Mouse (Mus musculus): ENCODE measurements around the gene Nrbf2.
A peak's percentile ranks its signal among the peaks of the same experiment; 100 is the strongest.

The Nrbf2 gene

DNA sequence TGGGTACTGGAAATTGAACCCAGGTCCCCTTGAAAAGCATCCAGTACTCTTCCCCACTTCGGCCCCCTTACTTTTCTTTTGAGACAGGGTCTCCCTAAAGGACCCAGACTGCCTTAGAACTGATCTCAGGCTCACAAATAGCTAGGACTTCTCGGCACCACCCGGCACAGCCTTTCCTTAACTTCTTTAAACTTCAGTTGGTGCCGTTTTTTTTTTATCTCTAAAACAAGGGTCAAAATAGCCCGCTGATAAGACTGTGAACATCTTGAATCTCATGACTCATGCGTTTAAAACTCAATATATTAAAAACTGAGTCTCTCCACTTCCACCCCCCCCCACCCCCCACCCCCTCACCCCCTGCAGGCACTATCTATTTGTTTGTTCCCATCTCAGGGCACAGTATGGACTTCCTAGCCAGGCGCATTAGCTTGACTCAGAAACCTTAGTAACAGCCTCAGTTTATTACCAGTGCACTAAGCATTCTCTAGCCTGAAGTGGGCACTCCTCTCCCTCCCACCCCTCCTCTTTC is 10.9 kb upstream of the Nrbf2 start:
- DNase-seq (ENCODE audit: low read depth, low spot score) = no peak

DNA sequence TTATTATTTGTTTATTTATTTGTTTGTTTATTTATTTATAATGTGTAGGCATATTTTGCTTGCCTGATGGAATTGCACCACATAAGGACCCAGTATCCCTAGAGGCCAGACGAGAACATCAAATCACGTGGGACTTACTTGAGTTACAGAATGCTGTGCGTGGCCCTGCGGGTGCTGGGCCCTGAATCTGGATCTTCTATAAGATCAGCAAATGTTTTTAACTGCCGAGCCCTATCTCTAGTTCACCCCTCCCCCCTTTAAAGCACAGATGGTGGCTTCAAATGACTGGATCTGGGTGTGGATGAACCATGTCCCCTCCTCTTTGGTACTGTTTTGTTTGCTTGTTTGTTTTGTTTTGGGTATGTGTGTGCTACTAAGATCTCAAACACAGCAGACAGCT is 10.2 kb upstream of the Nrbf2 start:
- DNase-seq (ENCODE audit: low read depth, low spot score) = no peak

DNA sequence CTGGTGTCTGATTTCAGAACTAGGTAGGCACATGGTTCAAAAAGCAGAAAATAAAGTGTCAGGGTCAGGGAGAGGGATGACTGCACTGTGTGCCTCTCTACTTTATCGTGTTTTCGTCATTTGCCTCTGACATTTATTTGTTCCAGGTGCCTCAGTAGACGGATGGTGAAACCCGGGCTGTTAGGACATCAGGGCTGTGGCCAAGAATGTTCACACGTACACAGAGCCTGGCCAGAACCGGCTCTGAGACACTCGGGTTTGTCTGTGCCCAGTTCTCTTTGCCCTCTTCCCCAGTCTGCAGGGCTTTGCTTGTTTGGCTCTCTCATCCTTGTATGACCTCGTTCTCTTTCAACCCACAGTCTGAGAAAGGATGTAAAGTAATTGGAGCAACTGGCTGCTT is 6.0 kb upstream of the Nrbf2 start:
- DNase-seq (ENCODE audit: low read depth, low spot score) = no peak

DNA sequence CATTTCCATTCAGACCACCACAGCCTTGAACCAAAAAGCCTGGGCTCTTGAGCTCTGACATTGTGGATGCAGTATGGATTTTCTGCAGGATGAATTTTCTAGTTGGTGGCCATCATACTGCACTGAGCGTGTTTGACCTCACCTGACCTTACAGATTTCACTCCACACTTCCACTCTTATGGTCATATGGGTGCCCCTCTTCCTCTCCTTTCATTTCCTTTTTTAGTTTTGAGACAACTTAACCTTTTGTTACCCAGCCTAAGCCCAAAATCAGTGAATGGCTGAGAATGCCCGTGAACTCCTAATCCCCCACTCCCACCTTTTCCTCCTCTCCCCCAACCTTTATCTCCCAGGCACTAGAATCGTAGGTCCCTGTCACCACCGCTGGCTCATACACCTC is 5.5 kb upstream of the Nrbf2 start:
- no peak for DNase-seq (ENCODE audit: low read depth, low spot score)

DNA sequence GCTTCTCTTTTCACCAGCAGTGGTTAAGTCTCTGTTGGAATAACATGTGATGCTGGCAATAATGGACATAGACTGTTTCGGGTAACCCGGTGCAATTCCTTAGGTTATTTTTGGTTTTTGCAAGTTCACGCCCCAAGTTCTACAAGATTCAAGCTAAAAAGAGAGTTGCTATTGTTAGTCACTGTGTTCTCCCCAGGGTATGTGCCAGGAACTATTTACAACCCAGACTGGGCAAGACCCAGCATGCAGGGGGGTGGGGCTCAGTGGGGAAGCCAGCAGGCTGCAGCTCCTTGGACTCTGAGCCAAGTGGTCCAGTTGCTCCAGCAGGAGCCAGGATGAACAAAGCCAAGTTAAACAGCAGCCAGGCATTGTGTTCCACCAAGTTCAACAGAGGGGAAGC is 2.8 kb upstream of the Nrbf2 start:
- DNase-seq (ENCODE audit: low read depth, low spot score) = no peak

DNA sequence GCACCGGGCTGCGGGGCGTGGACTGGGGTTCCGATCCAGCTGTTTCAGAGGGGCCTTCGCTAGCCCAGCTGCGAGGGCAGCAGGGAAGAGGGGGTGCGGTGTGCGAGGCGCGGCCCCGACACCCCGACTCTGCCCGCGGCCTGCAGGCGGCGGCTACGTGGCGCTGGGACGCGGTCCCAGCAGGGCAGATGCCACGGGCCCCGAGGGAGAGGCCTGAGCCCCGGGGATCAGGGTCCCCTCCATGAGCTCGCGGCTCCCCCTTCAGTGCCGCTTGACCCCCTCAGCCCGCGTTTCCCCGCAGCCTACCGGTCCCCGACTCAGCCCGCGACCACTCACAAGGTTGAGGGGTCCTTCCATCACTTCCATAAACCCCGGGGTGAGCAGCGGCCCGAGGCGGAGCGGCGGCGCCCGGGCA is 337 bp downstream of the Nrbf2 start:
- DNase-seq (ENCODE audit: low read depth, low spot score) = peak; percentile 72

DNA sequence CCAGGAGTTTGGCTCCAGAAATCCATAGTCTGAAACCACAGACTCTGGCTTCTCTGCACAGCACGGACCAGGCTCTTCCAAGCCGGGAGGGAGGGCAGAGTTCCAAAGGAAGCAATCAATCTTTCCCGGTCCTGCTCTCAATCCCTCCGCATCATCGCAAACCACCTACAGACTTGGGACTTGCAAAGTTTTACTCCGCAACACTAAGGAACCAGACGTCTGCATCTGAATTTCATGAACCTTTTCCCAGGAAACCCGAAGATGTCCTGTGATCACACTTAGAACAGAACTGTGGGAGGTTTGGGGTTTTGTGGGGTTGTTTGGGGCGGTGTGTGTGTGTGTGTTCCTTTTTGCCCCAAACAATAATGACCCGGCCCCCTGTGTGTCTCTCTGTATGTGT is 794 bp downstream of the Nrbf2 start:
- no peak for DNase-seq (ENCODE audit: low read depth, low spot score)

DNA sequence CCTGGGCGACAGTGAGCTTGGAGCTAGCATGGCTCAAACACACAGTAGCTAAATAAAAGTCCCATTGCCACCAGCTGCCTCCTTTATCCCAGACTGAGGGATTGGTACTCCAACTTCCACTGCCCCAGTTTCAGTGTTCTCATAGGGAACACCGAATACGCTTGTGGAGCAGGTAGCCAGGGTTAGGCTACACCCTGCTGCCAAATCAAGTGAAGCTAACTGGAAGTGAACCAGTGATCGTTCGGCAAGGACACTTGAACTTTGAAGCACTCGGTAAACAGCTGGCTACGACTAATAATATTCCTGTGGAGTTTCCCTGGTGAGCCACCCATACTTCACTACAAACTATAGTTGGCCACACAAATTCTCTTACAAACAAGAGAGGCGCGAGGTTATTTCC is 1.6 kb downstream of the Nrbf2 start:
- no peak for DNase-seq (ENCODE audit: low read depth, low spot score)

DNA sequence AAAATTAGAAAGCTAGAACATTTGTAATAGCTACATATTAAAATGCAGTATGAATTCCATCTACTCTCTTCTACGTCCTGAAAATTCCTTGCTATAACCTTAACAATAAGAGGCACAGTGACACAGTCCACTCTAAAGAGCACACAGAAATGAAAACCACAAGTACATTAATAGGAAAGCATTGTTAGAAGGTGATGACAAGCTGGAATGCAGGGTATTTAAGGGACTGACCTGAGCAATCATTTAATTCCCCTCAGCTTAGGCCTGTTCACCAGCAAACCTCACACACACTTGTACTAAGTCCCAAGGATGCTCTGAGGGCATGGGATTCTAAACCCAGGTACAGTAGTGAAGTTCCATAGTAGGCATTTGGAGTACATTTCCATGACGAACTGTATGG is 2.6 kb downstream of the Nrbf2 start:
- DNase-seq (ENCODE audit: low read depth, low spot score) = no peak

DNA sequence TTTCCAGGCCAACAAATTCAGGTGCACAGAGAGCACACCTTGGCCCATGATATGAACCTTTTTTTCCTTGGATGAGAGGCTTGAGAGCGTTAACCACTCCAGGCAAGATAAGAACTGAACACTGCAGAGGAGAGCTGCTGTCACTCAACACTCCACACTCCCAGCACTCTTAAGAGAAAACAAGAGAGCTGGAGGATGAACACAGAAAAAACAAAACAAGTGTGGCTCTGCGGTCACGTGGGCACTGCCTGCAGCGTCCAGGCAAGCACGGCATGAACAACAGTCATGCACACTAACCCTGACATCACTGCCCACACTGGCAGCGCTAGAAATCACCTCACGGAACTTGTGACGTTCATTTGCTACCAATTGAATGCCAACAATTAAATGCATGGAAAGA is 3.3 kb downstream of the Nrbf2 start:
- no peak for DNase-seq (ENCODE audit: low read depth, low spot score)

DNA sequence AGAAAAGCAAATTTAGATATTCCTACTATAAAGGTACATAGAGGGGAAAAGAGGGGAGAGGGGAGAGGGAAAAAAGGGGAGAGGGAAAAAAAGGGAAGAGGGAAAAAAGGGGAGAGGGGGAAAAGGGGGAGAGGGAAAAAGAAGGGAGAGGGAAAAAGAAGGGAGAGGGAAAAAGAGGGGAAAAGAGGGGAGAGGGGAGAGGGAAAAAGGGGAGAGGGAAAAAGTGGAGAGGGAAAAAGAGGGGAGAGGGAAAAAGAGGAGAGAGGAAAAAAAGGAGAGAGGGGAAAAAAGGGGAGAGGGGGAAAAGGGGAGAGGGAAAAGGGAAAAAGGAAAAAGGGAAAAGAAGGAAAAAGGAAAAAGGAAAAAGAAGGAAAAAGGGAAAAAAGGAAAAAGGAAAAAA is 9.2 kb downstream of the Nrbf2 start:
- DNase-seq (ENCODE audit: low read depth, low spot score) = no peak

DNA sequence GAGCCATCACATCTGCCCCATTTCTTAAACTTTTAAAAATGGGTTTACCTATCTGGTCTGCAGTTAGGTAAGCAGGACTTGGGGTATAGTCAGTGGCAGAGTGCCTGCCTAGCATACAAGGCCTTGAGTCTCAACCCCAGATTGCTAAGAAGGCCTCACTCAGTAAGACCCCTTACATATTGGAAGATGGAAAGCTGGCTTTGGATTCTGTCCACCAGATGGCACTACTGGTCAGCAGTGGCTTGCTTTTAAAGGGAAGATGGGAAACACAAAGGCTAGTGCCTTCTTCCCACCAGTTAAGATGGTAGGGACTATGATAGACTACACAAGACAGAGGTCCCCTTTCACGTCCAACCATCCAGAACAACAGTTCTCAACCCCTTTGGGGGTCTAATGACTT is 20.3 kb downstream of the Nrbf2 start:
- peak; percentile 45 for DNase-seq (ENCODE audit: low read depth, low spot score)

DNA sequence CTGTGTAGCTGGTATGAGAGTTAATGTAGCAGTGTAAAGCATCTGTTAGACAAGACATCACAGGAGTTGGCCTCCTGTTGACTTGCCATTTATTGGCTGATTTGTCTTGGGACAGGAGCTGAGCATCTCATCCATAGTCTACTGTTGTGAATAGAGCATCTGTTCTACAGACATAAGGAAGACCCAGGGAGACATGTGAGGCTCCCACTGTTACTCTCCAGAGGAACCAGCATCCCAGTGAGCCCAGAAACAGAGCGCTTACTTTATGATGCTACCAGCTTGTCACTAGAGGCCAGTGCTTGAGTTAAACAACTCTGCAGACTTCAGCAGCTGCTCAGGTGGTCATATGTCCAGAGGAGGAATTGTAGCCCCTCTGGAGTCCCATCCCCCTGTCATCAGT is 32.0 kb downstream of the Nrbf2 start:
- DNase-seq (ENCODE audit: low read depth, low spot score) = no peak

DNA sequence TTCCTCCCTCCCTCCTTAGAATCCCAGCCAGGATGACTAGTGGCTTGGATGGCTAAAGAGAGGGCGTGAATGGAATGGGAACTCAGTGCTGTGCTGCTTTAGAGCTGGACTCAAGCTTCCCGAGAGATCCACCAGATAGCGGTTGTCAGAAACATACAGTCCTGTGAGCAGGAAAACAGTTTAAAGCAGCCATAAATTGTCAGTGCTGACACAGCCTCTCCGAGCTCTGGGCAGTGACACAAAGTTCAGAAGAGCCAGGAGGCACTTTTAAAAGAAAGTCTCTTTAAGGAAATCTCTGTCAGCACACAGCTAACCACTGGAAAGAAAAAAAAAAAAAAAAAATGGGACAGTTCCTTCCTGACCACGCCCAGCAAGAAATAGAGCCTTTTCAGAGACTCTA is 32.8 kb downstream of the Nrbf2 start:
- no peak for DNase-seq (ENCODE audit: low read depth, low spot score)

DNA sequence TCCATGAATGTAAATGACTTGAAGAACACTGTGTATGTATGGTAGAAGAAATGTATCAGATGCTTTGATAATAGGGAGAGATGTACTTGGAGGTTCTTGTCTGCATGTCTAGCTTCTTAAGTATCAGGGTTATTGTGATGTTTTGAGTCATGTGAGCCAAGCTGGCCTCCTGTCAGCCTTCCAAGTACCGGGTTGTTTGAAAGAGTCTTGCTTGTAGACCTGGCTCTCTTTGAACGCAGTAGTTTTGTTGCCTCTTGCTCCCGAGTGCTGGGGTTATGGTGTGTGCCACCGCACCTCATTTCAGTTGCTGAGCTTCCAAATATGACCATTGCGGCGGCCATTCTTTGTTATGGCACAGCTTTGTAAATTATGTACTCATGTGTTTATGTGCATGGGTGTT is 34.3 kb downstream of the Nrbf2 start:
- no peak for DNase-seq (ENCODE audit: low read depth, low spot score)

DNA sequence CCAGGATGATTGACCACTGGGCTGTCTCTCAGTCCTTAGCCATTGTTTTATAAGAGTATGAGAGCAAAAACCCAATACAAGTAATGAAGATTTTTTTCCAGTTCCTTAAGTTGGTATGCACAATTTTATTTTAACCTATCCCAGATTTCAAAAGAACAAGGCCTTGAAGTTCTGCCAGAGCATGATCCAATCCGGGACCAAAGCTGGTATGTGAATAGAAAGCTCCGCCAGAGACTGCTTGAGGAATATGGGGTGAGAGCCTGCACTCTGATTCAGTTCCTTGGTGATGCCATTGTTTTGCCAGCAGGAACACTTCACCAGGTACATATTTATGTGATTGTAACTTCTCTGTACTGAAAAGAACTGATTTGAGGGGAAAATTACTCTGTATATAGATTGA is 35.6 kb downstream of the Nrbf2 start:
- no peak for DNase-seq (ENCODE audit: low read depth, low spot score)

DNA sequence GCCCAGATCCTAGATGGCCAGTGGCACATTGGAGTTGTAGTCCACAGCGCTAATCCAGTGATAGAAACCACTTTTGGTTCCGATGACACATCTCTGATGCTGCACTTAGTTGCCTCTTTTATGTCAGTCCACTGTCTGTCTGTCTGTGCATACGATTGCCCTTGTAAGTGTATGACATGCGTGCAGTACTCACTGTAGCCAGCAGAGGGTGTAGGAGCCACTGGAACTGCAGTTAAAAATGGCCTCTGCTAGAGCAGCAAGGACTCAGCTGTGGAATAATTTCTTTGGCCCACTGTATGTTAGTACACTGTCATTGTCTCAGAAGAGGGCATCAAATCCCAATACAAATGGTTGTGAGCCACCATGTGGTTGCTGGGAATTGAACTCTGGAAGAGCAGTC is 38.0 kb downstream of the Nrbf2 start:
- peak; percentile 71 for DNase-seq (ENCODE audit: low read depth, low spot score)

DNA sequence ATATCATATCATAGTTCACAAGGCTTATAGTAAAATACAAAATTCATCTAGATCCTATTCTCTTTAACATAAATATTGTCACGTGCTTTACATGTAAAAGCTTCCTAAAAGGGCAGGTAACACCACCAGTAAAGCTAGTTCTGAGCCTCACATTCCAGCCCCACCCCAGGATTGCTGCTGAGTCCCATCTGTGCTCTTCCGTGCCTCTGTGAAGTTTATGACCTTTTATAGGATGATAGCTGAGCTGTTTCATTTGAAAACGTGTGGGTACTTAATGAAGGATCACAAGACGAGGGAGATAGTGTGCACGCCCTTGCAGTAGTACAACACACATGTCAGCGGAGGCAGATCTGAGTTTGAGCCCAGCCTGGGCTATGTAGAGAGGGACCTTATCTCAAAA is 54.7 kb downstream of the Nrbf2 start:
- DNase-seq (ENCODE audit: low read depth, low spot score) = no peak

DNA sequence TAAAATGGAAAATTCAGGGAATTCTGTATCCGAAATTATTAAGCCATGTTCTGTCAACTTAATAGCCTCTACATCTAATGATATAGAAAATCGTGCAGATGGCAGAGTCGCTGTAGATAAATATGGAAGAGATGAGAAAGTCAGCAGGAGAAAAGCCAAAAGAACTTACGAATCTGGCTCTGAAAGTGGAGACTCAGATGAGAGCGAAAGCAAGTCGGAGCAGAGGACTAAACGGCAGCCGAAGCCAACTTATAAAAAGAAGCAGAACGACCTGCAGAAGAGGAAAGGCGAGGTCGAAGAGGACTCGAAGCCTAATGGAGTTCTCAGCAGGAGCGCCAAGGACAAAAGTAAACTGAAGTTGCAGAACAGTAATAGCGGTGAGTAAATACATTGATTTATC is 58.6 kb downstream of the Nrbf2 start:
- DNase-seq (ENCODE audit: low read depth, low spot score) = no peak

DNA sequence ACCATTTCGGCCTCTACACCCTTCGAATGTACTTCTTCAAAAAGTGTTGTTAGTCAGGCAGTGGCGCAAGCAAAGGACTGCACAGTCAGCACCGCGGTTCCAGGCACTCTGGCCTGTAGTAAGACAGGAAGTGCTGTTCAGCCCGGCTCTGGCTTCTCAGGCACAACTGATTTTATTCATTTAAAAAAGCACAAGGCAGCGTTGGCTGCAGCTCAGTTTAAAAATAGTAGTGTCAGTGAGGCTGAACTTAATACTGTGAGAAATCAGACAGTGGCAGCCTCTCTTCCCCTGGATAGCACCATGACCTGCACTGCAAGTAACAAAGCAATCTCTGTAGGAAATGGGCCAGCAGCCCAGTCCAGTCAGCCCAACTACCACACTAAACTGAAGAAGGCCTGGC is 59.0 kb downstream of the Nrbf2 start:
- peak; percentile 41 for DNase-seq (ENCODE audit: low read depth, low spot score)

DNA sequence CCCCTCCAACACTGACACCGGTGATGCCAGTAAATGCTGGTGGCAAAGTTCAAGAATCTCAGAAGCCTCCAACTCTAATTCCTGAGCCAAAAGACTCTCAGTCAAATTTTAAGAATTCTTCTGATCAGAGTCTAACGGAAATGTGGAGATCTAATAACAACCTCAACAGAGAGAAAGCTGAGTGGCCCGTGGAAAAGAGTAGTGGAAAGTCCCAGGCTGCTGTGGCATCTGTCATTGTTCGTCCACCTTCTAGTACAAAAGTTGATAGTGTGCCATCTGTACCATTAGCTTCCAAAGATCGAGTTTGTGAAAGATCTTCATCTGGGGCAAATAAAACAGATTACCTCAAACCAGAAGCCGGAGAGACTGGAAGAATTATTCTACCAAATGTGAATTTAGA is 59.6 kb downstream of the Nrbf2 start:
- DNase-seq (ENCODE audit: low read depth, low spot score) = no peak

DNA sequence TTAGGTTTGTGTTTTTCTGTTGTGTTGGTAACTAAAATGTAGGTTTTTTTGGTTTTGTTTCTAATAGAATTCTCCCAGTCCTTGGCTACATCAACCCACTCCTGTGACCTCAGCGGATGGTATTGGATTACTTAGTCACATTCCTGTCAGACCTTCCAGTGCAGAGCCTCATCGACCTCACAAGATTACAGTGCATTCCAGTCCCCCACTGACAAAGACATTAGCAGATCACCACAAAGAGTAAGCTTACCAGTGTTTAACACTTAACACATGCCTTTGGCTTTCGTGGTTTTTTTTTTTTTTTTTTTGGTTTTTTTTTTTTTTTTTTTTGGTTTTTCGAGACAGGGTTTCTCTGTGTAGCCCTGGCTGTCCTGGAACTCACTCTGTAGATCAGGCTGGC is 61.2 kb downstream of the Nrbf2 start:
- no peak for DNase-seq (ENCODE audit: low read depth, low spot score)

DNA sequence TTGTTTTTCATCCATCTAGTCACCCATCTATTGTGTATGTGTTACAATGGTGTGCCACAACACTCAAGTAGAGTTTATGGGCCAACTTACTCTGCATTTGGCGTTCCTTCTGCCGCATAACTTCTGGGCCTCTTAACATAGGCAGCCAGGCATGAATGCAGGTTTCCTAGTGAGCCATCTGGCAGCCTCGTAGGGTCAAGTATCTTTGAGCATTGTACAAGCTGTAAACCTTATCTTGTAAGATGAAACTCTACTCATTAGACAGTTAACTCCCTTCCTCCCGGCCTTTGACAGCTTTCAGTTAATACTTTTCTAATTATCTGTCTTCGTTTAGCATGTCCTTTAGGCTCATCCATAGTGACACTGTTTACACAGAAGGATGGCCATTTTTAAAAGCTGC is 63.8 kb downstream of the Nrbf2 start:
- no peak for DNase-seq (ENCODE audit: low read depth, low spot score)

DNA sequence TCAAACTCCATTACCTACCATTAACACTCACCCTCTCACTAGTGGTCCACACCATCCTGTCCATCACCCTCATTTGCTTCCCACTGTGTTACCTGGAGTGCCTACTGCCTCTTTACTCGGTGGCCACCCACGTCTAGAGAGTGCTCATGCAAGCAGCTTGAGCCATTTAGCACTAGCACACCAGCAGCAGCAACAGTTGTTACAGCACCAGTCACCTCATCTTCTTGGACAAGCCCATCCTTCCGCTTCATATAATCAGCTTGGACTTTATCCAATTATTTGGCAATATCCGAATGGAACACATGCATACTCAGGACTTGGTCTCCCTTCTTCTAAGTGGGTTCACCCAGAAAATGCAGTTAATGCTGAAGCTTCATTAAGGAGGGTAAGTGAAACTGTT is 64.9 kb downstream of the Nrbf2 start:
- DNase-seq (ENCODE audit: low read depth, low spot score) = no peak
